Mouse (Mus musculus): ENCODE results near the gene Mpp3. TPM values are rescaled to one million over a fixed set of nuclear protein-coding genes. Genes with fewer than 3 reads are reported as not detected.

Gene Mpp3
- polyA plus RNA-seq (2016; fragmentation: Nextera tagmentation; extraction: Ambion mirVana): 0.66 and 0.85 TPM in 2 replicates

GRCm38 (mm10) chr11:102028087-102028816, at the start of gene Mpp3:
TSS of gene Mpp3 (minus strand) at chr11:102028461.
- Histone ChIP-seq H3K4me2 (peak within 1 kb of the TSS; percentile 88), H3K27me3 (replicated peaks) (peaks cover 57% of the 10 kb centered on the region), H3K27ac (no peak within 1 kb of the TSS), H3K4me3 (peak within 1 kb of the TSS; percentile 59; the same call in 1 of the 2 replicates), H3K36me3 (no peaks in the 10 kb centered on the region), H3K9me3 (replicated peaks) (no peaks in the 10 kb centered on the region), H3K4me1 (peaks cover 33% of the 10 kb centered on the region), H3K9ac (no peak within 1 kb of the TSS)
- no peak for ATAC-seq
- 55% methylated on average over 6 of the region's 6 CpGs for WGBS (ENCODE audit: insufficient replicate concordance)

GRCm38 (mm10) chr11:102073722-102074121, 45.5 kb upstream of the Mpp3 start:
- H3K27ac ChIP-seq: no peak overlapping the region
- H3K4me2 ChIP-seq: no peak overlapping the region
- H3K9me3 ChIP-seq (replicated peaks): no peaks in the 10 kb centered on the region
- H3K4me1 ChIP-seq: peaks cover 22% of the 10 kb centered on the region
- no peak for ATAC-seq
- no peak overlapping the region for H3K9ac ChIP-seq
- peaks cover 38% of the 10 kb centered on the region for H3K36me3 ChIP-seq
- WGBS (ENCODE audit: insufficient replicate concordance): 81% methylated on average over 14 of the region's 14 CpGs
- H3K4me3 ChIP-seq: no peak overlapping the region
- peaks cover 32% of the 10 kb centered on the region for H3K27me3 ChIP-seq (replicated peaks)

DNA sequence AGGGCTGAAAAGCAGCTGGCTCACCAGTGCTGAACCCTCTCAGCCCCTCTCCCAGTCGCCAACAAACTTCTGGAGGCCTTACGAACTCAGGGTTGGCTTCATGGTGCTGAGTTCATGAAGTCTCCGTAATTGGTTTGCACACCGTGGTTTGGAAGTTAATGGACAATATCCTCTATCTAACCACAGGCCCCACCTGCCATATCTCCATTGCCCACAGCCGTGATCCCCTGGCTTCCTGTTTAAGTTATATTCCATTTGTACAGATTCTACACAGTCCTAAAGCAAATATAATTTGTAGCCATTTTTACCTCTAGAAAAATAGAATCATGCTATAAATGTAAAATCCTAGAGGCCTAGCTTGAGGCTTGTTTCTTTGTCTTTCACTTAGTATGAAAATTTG, 44.5 kb upstream of the Mpp3 start:
- Histone ChIP-seq H3K9ac (no peak overlapping the region), H3K4me1 (peaks cover 24% of the 10 kb centered on the region), H3K36me3 (peaks cover 28% of the 10 kb centered on the region), H3K27me3 (replicated peaks) (peaks cover 32% of the 10 kb centered on the region), H3K9me3 (replicated peaks) (no peaks in the 10 kb centered on the region), H3K4me2 (no peak overlapping the region), H3K4me3 (no peak overlapping the region), H3K27ac (no peak overlapping the region)
- 28% methylated on average over 5 of the region's 5 CpGs for WGBS (ENCODE audit: insufficient replicate concordance)
- no peak for ATAC-seq

- peaks cover 32% of the 10 kb centered on the region for H3K27me3 ChIP-seq (replicated peaks)
- ATAC-seq: no peak
- H3K9ac ChIP-seq: no peak overlapping the region
- no peak overlapping the region for H3K27ac ChIP-seq
- peaks cover 19% of the 10 kb centered on the region for H3K36me3 ChIP-seq
- 10% methylated on average over 13 of the region's 13 CpGs for WGBS (ENCODE audit: insufficient replicate concordance)
- no peak overlapping the region for H3K4me3 ChIP-seq
- H3K4me2 ChIP-seq: peak overlapping the region; percentile 17; the same call in 1 of the 2 replicates
- H3K9me3 ChIP-seq (replicated peaks): no peaks in the 10 kb centered on the region
- peaks cover 17% of the 10 kb centered on the region; the same call in 1 of the 2 replicates for H3K4me1 ChIP-seq
Measured at GRCm38 (mm10) chr11:102070426-102070825, 42.2 kb upstream of the Mpp3 start.

- Histone ChIP-seq H3K9ac (no peak overlapping the region), H3K27ac (no peak overlapping the region), H3K4me1 (peaks cover 17% of the 10 kb centered on the region; the same call in 1 of the 2 replicates), H3K4me2 (no peak overlapping the region), H3K4me3 (no peak overlapping the region), H3K9me3 (replicated peaks) (no peaks in the 10 kb centered on the region), H3K36me3 (peaks cover 12% of the 10 kb centered on the region), H3K27me3 (replicated peaks) (peaks cover 31% of the 10 kb centered on the region)
- WGBS (ENCODE audit: insufficient replicate concordance): 54% methylated on average over 11 of the region's 11 CpGs
- ATAC-seq: no peak
Measured at GRCm38 (mm10) chr11:102069633-102070032, 41.4 kb upstream of the Mpp3 start.

- no peak overlapping the region for H3K4me3 ChIP-seq
- no peak overlapping the region for H3K4me2 ChIP-seq
- peaks cover 16% of the 10 kb centered on the region; the same call in 1 of the 2 replicates for H3K4me1 ChIP-seq
- H3K9me3 ChIP-seq (replicated peaks): no peaks in the 10 kb centered on the region
- H3K9ac ChIP-seq: no peak overlapping the region
- 24% methylated on average over 2 of the region's 2 CpGs for WGBS (ENCODE audit: insufficient replicate concordance)
- no peak overlapping the region for H3K27ac ChIP-seq
- ATAC-seq: no peak
- H3K27me3 ChIP-seq (replicated peaks): peaks cover 25% of the 10 kb centered on the region
- peaks cover 14% of the 10 kb centered on the region for H3K36me3 ChIP-seq
Measured at GRCm38 (mm10) chr11:102068969-102069368, 40.7 kb upstream of the Mpp3 start.

DNA sequence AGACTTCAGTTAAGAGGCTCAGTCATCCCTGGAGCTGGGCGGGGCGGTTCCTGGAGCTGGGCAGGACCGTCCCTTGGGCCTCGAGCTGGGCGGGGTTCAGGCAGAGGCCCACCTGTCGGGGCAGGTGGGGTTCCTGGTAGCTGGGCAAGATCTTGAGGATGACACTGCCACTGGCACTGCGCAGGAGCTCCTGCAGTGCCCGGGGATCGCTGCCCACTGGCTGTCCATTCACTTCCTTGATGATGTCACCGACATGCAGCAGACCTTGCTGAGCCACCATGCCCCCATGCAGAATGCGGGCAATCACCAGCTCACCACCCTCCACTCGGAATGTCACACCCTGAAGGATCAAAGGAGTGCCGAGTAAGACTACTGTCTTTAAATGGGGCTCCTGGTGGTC, 34.8 kb upstream of the Mpp3 start:
- H3K4me3 ChIP-seq: no peak overlapping the region
- no peaks in the 10 kb centered on the region for H3K9me3 ChIP-seq (replicated peaks)
- 57% methylated on average over 13 of the region's 13 CpGs for WGBS (ENCODE audit: insufficient replicate concordance)
- H3K4me1 ChIP-seq: peaks cover 27% of the 10 kb centered on the region
- H3K27me3 ChIP-seq (replicated peaks): peaks cover 30% of the 10 kb centered on the region
- H3K27ac ChIP-seq: no peak overlapping the region
- no peak for ATAC-seq
- no peak overlapping the region for H3K4me2 ChIP-seq
- no peak overlapping the region for H3K9ac ChIP-seq
- peaks cover 56% of the 10 kb centered on the region for H3K36me3 ChIP-seq

DNA sequence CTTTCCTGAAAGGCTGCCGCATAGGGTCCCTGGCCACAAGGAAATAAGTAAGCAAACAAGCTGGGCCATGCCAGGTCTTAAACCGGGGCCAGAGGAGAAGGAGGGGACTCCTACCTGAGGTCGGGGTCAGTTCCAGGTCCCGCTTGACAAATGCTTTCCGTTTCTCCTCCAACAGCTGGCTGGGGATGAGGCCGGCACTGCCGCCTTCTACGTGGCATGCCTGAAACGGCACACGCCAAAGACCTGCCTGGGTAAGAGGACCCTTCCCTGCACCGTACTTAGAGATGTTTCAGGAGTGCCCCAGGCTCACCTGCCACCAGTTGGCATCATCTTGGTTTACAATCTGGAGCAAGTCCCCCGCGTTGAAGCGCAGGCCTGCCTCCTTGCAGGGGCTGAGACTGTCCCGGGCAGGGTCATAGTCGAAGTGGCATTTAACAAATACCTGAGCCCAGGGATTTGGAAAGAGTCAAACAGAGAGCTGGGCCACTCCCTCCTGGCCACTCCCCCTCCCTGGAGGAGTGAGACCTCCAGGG, 33.7 kb upstream of the Mpp3 start:
- Histone ChIP-seq H3K36me3 (peaks cover 56% of the 10 kb centered on the region), H3K9ac (0 out of 2 replicates have a peak overlapping the region, but pooled peaks have one; percentile 2), H3K27ac (no peak overlapping the region), H3K27me3 (replicated peaks) (peaks cover 41% of the 10 kb centered on the region), H3K4me3 (no peak overlapping the region), H3K9me3 (replicated peaks) (no peaks in the 10 kb centered on the region), H3K4me1 (peaks cover 24% of the 10 kb centered on the region), H3K4me2 (no peak overlapping the region)
- WGBS (ENCODE audit: insufficient replicate concordance): 34% methylated on average over 16 of the region's 16 CpGs
- ATAC-seq: no peak

GRCm38 (mm10) chr11:102061236-102061940, 33.1 kb upstream of the Mpp3 start:
- Histone ChIP-seq H3K4me2 (peak overlapping the region; percentile 65), H3K36me3 (peaks cover 55% of the 10 kb centered on the region), H3K4me1 (peaks cover 24% of the 10 kb centered on the region), H3K4me3 (peak overlapping the region; percentile 36), H3K27ac (no peak overlapping the region), H3K9ac (no peak overlapping the region), H3K27me3 (replicated peaks) (peaks cover 47% of the 10 kb centered on the region), H3K9me3 (replicated peaks) (no peaks in the 10 kb centered on the region)
- peak; percentile 47 for ATAC-seq
- 7% methylated on average over 22 of the region's 23 CpGs for WGBS (ENCODE audit: insufficient replicate concordance)

DNA sequence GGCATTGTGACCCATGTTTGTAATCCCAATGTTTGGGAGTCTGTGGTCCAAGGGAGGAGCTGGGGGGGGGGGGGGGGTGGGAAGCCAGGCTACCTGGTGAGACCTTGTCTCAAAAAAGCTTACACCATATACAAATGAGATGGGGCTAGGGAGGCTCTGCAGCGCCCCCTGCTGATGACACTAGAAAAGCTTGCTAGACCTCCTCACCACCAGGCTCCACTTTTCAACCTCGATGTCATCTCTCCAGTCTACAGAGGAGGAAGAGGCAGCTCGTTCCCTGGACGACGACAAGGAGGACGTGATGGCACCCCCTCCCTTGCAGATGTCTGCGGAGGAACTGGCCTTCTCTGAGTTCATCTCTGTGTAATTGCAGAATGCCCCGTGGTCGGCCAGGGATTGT, 25.6 kb upstream of the Mpp3 start:
- WGBS (ENCODE audit: insufficient replicate concordance): 23% methylated on average over 9 of the region's 9 CpGs

GRCm38 (mm10) chr11:102053183-102053582, 24.9 kb upstream of the Mpp3 start:
- Histone ChIP-seq H3K9me3 (replicated peaks) (no peaks in the 10 kb centered on the region), H3K4me2 (no peak overlapping the region), H3K36me3 (no peaks in the 10 kb centered on the region), H3K4me1 (no peaks in the 10 kb centered on the region), H3K27me3 (replicated peaks) (peaks cover 60% of the 10 kb centered on the region), H3K27ac (no peak overlapping the region), H3K4me3 (no peak overlapping the region), H3K9ac (no peak overlapping the region)
- no peak for ATAC-seq
- WGBS (ENCODE audit: insufficient replicate concordance): 62% methylated on average over 7 of the region's 7 CpGs

More for the DNA sequence above, 25.6 kb upstream of the Mpp3 start:
- no peaks in the 10 kb centered on the region for H3K4me1 ChIP-seq
- H3K36me3 ChIP-seq: peaks cover 6% of the 10 kb centered on the region
- H3K27me3 ChIP-seq (replicated peaks): peaks cover 63% of the 10 kb centered on the region
- no peak for ATAC-seq
- no peaks in the 10 kb centered on the region for H3K9me3 ChIP-seq (replicated peaks)
- no peak overlapping the region for H3K27ac ChIP-seq
- H3K9ac ChIP-seq: no peak overlapping the region
- no peak overlapping the region for H3K4me2 ChIP-seq
- no peak overlapping the region for H3K4me3 ChIP-seq

DNA sequence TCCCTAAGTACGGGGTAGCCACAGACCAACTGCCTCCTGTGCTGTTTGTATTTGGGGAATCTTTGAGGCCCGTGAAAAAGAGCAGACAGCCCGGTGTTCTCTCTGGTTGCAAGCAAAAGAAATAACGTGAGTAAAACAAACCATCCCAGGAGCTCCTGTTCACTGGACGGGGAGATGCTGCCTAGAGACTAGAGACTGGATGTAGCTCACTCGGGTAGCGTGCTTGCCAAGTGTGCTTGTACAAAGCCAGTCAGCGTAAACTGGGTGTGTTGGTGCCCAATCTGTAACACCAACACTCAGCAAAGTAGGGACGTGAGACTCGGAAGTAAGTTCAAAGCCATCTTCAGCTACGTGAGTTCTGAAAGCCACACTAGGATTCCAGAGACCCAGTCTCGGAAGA, 24.4 kb upstream of the Mpp3 start:
- WGBS (ENCODE audit: insufficient replicate concordance): 73% methylated on average over 12 of the region's 12 CpGs
- Histone ChIP-seq H3K4me3 (no peak overlapping the region), H3K9ac (no peak overlapping the region), H3K27me3 (replicated peaks) (peaks cover 55% of the 10 kb centered on the region), H3K27ac (no peak overlapping the region), H3K4me1 (no peaks in the 10 kb centered on the region), H3K4me2 (no peak overlapping the region), H3K9me3 (replicated peaks) (no peaks in the 10 kb centered on the region), H3K36me3 (no peaks in the 10 kb centered on the region)
- ATAC-seq: no peak
